Mouse (Mus musculus) cerebellum, adult 2 months (tissue): ENCODE measurements around the gene Fam151b.

Experiments used
- CTCF ChIP-seq: fragments of 200-500 bp; IDR thresholded peaks from 2 replicates; pipeline ENCODE4 v1.5.1; 2011; ENCODE audit warnings: low read depth, mild to moderate bottlenecking, control low read depth, low read length, moderate library complexity, borderline replicate concordance; ENCODE audit not compliant: insufficient read depth
- POLR2A ChIP-seq: fragments of 200-500 bp; IDR thresholded peaks from 2 replicates; pipeline ENCODE4 v1.6.1; 2011; ENCODE audit warnings: low read length, control low read depth, borderline replicate concordance; ENCODE audit not compliant: insufficient read depth

GRCm38 (mm10) chr13:92523178-92523813 is 39.5 kb upstream of the Fam151b start:
- TF ChIP-seq CTCF (no peak), POLR2A (no peak)
